Mouse (Mus musculus): ENCODE data around the gene Parva. TPM values are rescaled to one million over a fixed set of nuclear protein-coding genes. Genes with fewer than 3 reads are reported as not detected.

Parva gene
- polyA plus RNA-seq, 1 experiment from 2014 or later, result 11.0 TPM

DNA sequence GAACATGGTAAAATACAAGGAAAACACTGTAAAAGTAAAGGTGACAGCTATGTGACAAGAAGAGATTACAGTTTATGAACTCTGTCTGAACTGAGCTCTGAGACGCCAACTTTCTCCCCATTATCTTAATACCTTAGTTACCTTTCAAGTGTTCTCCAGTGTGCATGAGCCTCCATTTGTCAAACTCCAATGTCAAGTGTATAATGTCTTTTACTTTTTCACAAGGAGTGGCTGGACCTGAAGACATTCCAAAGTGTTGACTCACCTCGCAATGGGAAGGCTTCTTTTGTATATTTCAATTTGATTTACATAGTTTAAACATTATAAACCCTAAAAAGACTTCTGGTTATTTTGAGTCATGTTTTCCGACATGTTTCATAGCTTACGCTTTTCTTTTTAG lies 3.9 kb upstream of the Parva start:
- no peak for DNase-seq (ENCODE audit: low spot score)

DNA sequence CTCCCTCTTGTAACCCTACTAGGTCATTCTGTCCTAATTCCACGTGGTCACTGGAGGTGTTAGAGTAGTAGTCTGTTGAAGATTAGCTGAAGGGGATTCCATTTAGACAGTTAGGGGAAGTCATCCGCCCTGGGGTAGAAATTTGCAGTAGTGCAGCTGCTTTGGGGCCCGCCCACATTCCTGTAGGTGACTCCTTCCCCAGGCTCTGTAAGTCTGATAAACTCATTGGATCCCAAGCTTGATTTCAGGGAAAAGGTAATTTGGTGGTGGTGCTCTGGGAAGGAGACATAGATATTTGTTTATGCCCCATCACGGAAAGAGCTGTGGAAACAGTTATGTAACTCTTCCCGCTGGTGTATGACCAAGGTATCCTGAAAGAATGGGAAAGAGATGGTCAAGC lies 494 bp upstream of the Parva start:
- DNase-seq (ENCODE audit: low spot score), result no peak

DNA sequence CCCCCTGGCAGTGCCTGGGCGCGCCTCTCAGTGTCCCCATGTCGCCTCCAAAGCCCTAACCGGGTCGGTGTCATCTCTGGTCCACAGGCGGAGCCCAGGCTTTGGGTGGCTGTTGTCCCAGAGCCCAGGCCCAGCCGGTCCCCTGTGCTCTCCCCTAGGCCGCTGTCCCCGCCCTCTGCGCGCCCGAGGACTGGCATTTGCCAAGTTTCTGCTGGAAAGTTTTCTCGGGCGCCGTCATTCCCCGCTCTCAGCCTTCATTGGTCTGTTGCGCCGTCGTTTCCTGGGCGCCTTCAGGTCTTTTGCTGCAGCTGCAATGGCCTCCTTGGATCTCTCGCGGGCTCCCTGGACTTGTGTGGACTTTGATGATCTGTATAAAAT lies 842 bp downstream of the Parva start:
- DNase-seq (ENCODE audit: low spot score), result no peak

- no peak for DNase-seq (ENCODE audit: low spot score)
These were observed 12.5 kb downstream of the Parva start for GRCm38 (mm10) chr7:112439846-112440245.

- DNase-seq (ENCODE audit: low spot score), result no peak
These were observed 17.1 kb downstream of the Parva start for GRCm38 (mm10) chr7:112444152-112444984.

GRCm38 (mm10) chr7:112444985-112445367 lies 17.7 kb downstream of the Parva start:
- DNase-seq (ENCODE audit: low spot score), result no peak

DNA sequence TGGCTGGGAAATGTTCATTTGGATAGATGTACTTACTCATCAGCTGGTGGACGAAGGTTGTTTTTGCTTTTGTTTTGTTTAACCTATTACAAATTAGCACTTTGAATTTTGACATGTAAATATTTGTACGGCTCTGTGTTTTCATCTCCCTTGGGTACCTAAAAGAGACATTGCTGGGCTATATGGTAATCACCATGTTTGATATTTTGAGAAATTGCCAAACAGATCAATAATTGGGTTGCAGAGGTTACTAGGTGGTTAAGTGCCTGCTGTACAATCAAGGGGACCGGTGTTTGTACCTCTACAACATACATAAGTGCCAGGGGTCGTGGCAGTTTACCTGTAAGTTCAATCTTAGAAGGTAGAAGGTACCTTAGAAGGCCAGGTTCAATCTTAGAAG lies 19.2 kb downstream of the Parva start:
- no peak for DNase-seq (ENCODE audit: low spot score)

GRCm38 (mm10) chr7:112449954-112450700 lies 22.8 kb downstream of the Parva start:
- no peak for DNase-seq (ENCODE audit: low spot score)

- no peak for DNase-seq (ENCODE audit: low spot score)
These were observed 25.2 kb downstream of the Parva start for GRCm38 (mm10) chr7:112452471-112452870.

GRCm38 (mm10) chr7:112453805-112454214 lies 26.5 kb downstream of the Parva start:
- DNase-seq (ENCODE audit: low spot score), result no peak

DNA sequence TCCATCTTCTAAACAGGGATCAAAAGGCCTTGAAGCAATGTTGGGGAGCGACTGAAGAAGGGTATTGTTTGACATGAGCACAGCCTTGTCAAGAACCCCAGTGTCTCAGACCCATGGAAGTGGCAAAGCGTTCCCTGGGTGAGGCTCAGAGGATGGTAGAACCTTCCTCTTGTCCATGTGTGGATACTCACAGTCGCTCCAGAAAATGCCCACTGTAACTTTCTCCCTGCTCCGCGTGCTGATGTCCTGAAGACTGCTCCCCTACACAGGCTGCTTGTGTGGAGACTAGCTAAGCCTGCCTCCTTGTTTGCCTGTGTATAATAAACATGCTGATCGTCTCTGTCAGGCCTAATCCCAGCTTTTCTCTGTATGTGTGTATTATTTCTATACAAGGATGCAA lies 27.1 kb downstream of the Parva start:
- no peak for DNase-seq (ENCODE audit: low spot score)

DNA sequence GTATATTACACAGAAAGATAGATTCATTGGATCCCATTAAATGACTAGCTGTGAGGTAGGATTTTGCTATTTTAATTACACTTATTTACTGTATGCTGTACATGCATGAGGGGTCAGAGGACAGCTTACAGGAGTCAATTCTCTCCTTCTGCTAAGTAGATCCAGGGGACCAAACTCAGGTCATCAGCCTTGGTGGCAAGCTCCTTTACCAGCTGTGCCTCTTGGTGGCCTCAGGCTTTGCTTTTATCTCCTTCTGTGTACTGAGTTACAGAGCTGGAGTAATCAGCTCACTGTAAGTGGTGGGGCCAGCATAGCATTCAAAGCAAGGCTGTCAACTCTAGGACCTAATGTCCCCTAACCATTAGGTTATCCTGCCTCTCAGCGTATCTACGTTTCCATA lies 27.6 kb downstream of the Parva start:
- DNase-seq (ENCODE audit: low spot score), result no peak

GRCm38 (mm10) chr7:112455566-112456110 lies 28.3 kb downstream of the Parva start:
- DNase-seq (ENCODE audit: low spot score), result no peak

GRCm38 (mm10) chr7:112457373-112457772 lies 30.1 kb downstream of the Parva start:
- no peak for DNase-seq (ENCODE audit: low spot score)

- DNase-seq (ENCODE audit: low spot score), result no peak
These were observed 30.6 kb downstream of the Parva start for GRCm38 (mm10) chr7:112457920-112458319.

- DNase-seq (ENCODE audit: low spot score), result no peak
These were observed 31.1 kb downstream of the Parva start for GRCm38 (mm10) chr7:112458440-112458839.

GRCm38 (mm10) chr7:112463074-112463473 lies 35.8 kb downstream of the Parva start:
- DNase-seq (ENCODE audit: low spot score), result no peak

- no peak for DNase-seq (ENCODE audit: low spot score)
These were observed 38.6 kb downstream of the Parva start for GRCm38 (mm10) chr7:112465920-112466319.

DNA sequence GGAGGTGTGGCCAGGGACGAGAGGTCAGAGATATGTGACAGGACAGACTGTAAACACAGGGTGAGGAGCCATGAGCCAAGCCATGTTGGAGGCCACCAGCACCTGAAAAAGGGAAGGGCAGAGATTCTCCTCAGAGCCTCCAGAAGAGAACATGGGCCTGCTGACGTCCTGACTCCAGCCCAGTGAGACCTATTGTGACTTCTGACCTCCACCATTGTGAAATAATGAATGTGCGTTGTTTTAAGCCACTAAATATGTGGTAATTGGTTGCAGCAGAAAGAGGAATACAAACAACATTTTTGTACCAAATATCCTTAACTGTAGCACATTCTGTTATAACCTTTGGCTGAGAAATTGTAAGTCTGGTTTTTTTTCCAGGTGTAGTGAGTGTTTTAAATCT lies 39.5 kb downstream of the Parva start:
- no peak for DNase-seq (ENCODE audit: low spot score)

DNA sequence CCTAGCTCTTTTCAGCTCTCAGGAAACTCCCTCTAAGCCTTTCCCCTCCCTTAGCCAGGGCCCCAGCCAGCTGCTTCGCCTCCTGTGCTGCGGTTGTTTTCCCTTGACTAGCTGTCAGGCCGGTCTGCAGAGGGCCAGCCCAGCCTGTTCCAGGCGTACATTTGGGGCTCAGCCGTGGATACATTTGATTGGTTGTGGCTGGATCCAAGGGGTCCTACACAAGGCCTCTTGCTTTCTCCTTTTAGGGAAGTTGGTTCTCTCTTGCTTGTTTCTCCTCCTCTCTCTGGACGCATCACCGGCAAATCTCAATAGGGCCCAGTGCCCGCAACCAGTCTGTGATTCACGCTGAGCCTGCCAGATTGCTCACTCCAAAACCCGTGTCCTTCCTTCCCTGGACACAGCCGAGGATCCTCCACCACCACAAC lies 40.4 kb downstream of the Parva start:
- DNase-seq (ENCODE audit: low spot score), result no peak

- DNase-seq (ENCODE audit: low spot score), result peak; percentile 21
These were observed 42.5 kb downstream of the Parva start for GRCm38 (mm10) chr7:112469817-112470216.

- DNase-seq (ENCODE audit: low spot score), result no peak
These were observed 44.0 kb downstream of the Parva start for GRCm38 (mm10) chr7:112471316-112471715.
